Mouse (Mus musculus) right cerebral cortex, postnatal 25 days (tissue): Measurements from ENCODE around the gene Bbs1.
A peak's percentile ranks its signal among the peaks of the same experiment; 100 is the strongest.
"Not testable (repeated sequence)": the region's sequence is repeated elsewhere in the genome, so short reads cannot be mapped to it uniquely, and the experiment has no call there.

Source experiments
- DNase-seq: peaks from one replicate; pipeline ENCODE4 v3.0.0; 2022

Gene Bbs1

GRCm38 (mm10) chr19:4879324-4879703 lies 27.1 kb downstream of the Bbs1 start:
- DNase-seq = no peak

- DNase-seq = peak; percentile 96
Observed at GRCm38 (mm10) chr19:4878405-4879323, 27.8 kb downstream of the Bbs1 start, which contains the start of gene Zdhhc24. Gene Zdhhc24 (plus strand): TSS chr19:4878668.

- DNase-seq = no peak
Observed at GRCm38 (mm10) chr19:4877785-4878184, 28.6 kb downstream of the Bbs1 start, which contains the start of gene Actn3. Gene Actn3 (minus strand): TSS chr19:4877909.

GRCm38 (mm10) chr19:4876755-4877154 lies 29.7 kb downstream of the Bbs1 start:
- DNase-seq = no peak

- no peak for DNase-seq
Observed at GRCm38 (mm10) chr19:4876241-4876640, 30.2 kb downstream of the Bbs1 start.

GRCm38 (mm10) chr19:4874613-4875012 lies 31.8 kb downstream of the Bbs1 start:
- not testable (repeated sequence) for DNase-seq

GRCm38 (mm10) chr19:4865147-4865546 lies 41.3 kb downstream of the Bbs1 start:
- no peak for DNase-seq

GRCm38 (mm10) chr19:4863048-4863447 lies 43.4 kb downstream of the Bbs1 start:
- no peak for DNase-seq

GRCm38 (mm10) chr19:4859081-4859480 lies 47.3 kb downstream of the Bbs1 start:
- DNase-seq = no peak

GRCm38 (mm10) chr19:4855951-4856350 lies 50.5 kb downstream of the Bbs1 start:
- DNase-seq = no peak

- DNase-seq = no peak
Observed at GRCm38 (mm10) chr19:4855470-4855820, 51.0 kb downstream of the Bbs1 start.

- DNase-seq = peak; percentile 90
Observed at GRCm38 (mm10) chr19:4854552-4855469, 51.6 kb downstream of the Bbs1 start, which contains the start of gene Ctsf. Gene Ctsf (plus strand): TSS chr19:4855130.

- DNase-seq = no peak
Observed at GRCm38 (mm10) chr19:4850281-4850680, 56.1 kb downstream of the Bbs1 start.

- DNase-seq = no peak
Observed at GRCm38 (mm10) chr19:4849800-4850199, 56.6 kb downstream of the Bbs1 start.

- DNase-seq = no peak
Observed at GRCm38 (mm10) chr19:4847490-4847889, 58.9 kb downstream of the Bbs1 start.

GRCm38 (mm10) chr19:4845846-4846245 lies 60.6 kb downstream of the Bbs1 start:
- no peak for DNase-seq

- no peak for DNase-seq
Observed at GRCm38 (mm10) chr19:4842611-4843010, 63.8 kb downstream of the Bbs1 start.

GRCm38 (mm10) chr19:4840848-4841247 lies 65.6 kb downstream of the Bbs1 start:
- no peak for DNase-seq

- peak; percentile 94 for DNase-seq
Observed at GRCm38 (mm10) chr19:4839149-4839548, 67.3 kb downstream of the Bbs1 start, which contains the start of the genes Ccs and Ccdc87. Gene Ccs (minus strand): TSS chr19:4839332. Gene Ccdc87 (plus strand): TSS chr19:4839366.

GRCm38 (mm10) chr19:4838526-4839140 lies 67.8 kb downstream of the Bbs1 start:
- no peak for DNase-seq

- no peak for DNase-seq
Observed at GRCm38 (mm10) chr19:4837049-4837448, 69.4 kb downstream of the Bbs1 start.
